Mouse (Mus musculus): ENCODE measurements around the gene Wipi2. TPM values are rescaled to one million over a fixed set of nuclear protein-coding genes. Genes with fewer than 3 reads are reported as not detected.

Wipi2 gene
- total and polyA plus RNA-seq, 3 experiments: 38.6 to 74.7 (median 53.6) TPM

DNA sequence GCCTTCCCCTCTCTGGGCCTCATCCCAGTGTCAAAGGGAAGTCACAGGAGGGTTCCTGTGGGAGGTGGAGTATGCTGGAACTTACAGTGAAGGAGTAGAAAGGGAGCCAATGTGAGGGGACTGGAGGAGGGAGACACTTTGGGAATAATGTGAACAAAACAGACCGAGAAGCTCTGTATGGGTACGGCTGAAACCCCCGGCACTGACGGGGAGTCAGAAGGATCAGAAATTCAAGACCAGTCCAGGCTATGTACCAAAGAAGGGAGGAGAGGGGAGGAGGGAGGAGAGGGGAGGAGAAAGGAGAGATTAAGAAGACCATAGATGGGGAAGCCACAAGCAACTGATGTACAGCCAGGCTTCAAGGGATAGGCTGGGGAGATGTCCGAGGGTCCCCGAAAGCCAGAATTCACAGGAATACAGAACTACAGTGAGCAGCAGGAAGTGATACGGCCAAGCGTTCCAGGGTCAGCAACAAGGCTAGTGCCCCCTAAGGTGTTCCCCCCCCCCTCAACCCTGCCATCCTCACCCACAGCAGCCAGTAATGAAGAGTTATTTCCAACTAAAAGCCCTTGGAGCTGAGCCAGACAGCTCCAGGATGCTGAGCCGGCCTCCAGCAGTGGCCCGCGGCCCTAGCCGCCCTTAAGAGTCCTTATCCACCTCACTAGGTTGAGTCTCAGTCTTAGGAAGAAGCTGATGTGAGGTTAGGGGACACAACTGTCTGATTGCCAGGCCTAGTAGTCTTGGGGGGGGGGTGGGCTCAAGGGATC lies 65.7 kb downstream of the Wipi2 start:
- H3K4me3 ChIP-seq (ENCODE audit: control insufficient read depth in 1 of 2, insufficient read depth in 1 of 2, low read depth in 2 of 2, low read length in 2 of 2): no peak overlapping the region
- no peak overlapping the region for H3K9ac ChIP-seq (ENCODE audit: control insufficient read depth, low read depth, low read length, poor library complexity, severe bottlenecking)
- no peaks in the 10 kb centered on the region for H3K79me2 ChIP-seq (ENCODE audit: control insufficient read depth, insufficient read depth, low read length, poor library complexity)
- no peak for DNase-seq (ENCODE audit: low read depth, low spot score)
- no peak for TF ChIP-seq RCOR1 (IDR thresholded peaks at IDR 0.05; ENCODE audit: low read depth, low read length)
- peaks cover 0 to 7% of the 10 kb centered on the region in 2 experiments; a peak in 2 of 4 replicates for H3K27me3 ChIP-seq (ENCODE audit: control insufficient read depth in 1 of 2, insufficient read depth in 2 of 2, low read length in 2 of 2)
- H3K9me3 ChIP-seq (replicated peaks; ENCODE audit: insufficient read depth, low read length): no peaks in the 10 kb centered on the region
- no peaks in the 10 kb centered on the region for H3K4me1 ChIP-seq (ENCODE audit: control insufficient read depth in 1 of 2, insufficient read depth in 2 of 2, low read length in 2 of 2)
- H3K27ac ChIP-seq (ENCODE audit: control insufficient read depth, low read depth, low read length): no peak overlapping the region
- H3K36me3 ChIP-seq (ENCODE audit: control insufficient read depth in 1 of 2, insufficient read depth in 2 of 2, low read length in 2 of 2): no peaks in the 10 kb centered on the region

DNA sequence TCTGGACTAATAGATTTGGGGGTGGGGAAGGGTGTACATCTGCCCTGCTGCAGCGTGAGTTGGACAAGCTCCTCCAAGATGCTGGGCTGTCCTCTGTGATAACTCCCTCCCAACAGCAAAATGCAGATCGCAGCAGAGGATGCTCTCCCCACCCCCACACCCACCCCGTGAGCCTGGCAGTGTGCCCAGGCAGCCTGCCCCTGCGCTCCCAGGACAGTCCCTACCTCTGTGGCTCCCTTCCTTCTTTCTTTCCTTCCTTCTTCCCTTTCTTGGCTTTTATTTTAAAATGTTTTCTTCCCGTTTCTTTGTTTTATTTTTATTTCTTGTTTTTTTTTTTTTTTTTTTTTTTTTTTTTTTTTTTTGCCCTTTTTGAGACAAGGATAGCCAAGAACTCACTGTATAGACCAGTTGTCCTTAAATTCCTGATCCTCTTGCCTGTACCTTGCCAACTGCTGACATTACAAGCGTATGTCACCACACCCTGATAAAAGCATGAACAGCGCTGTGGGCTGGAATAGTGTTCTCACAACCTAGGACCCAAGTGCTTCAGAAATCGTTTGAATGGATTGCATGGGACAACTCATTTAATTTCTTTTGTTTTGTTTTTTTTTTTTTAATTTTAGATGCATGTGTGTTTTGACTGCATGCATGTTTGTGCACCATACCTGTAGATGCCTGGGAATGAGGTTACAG lies 66.4 kb downstream of the Wipi2 start:
- no peaks in the 10 kb centered on the region for H3K36me3 ChIP-seq (ENCODE audit: control insufficient read depth in 1 of 2, insufficient read depth in 2 of 2, low read length in 2 of 2)
- no peak overlapping the region for H3K27ac ChIP-seq (ENCODE audit: control insufficient read depth, low read depth, low read length)
- no peaks in the 10 kb centered on the region for H3K9me3 ChIP-seq (replicated peaks; ENCODE audit: insufficient read depth, low read length)
- DNase-seq (ENCODE audit: low read depth, low spot score): peak; percentile 11
- no peak overlapping the region for H3K9ac ChIP-seq (ENCODE audit: control insufficient read depth, low read depth, low read length, poor library complexity, severe bottlenecking)
- no peaks in the 10 kb centered on the region for H3K79me2 ChIP-seq (ENCODE audit: control insufficient read depth, insufficient read depth, low read length, poor library complexity)
- no peak overlapping the region for H3K4me3 ChIP-seq (ENCODE audit: control insufficient read depth in 1 of 2, insufficient read depth in 1 of 2, low read depth in 2 of 2, low read length in 2 of 2)
- H3K4me1 ChIP-seq (ENCODE audit: control insufficient read depth in 1 of 2, insufficient read depth in 2 of 2, low read length in 2 of 2): no peaks in the 10 kb centered on the region
- peaks cover 0 to 6% of the 10 kb centered on the region in 2 experiments; a peak in 2 of 4 replicates for H3K27me3 ChIP-seq (ENCODE audit: control insufficient read depth in 1 of 2, insufficient read depth in 2 of 2, low read length in 2 of 2)
- TF ChIP-seq CHD1 (IDR thresholded peaks at IDR 0.05; ENCODE audit: low read depth, low read length) (no peak), NRF1 (IDR thresholded peaks at IDR 0.05; ENCODE audit: insufficient read depth, low read depth, low read length, poor library complexity, severe bottlenecking) (no peak), RCOR1 (IDR thresholded peaks at IDR 0.05; ENCODE audit: low read depth, low read length) (no peak), USF1 (IDR thresholded peaks at IDR 0.05; ENCODE audit: low read depth, low read length) (no peak), POLR2A (IDR thresholded peaks at IDR 0.05; ENCODE audit: control insufficient read depth in 1 of 2, insufficient read depth in 1 of 2, low read depth in 1 of 2, low read length in 2 of 2, poor library complexity in 1 of 2) (no peak), TBP (IDR thresholded peaks at IDR 0.05; ENCODE audit: low read depth, low read length) (no peak), GATA1 (IDR thresholded peaks at IDR 0.05; ENCODE audit: low read depth, low read length) (no peak), JUND (IDR thresholded peaks at IDR 0.05; ENCODE audit: low read depth, low read length) (no peak), MAZ (IDR thresholded peaks at IDR 0.05; ENCODE audit: low read depth, low read length) (no peak), SIN3A (IDR thresholded peaks at IDR 0.05; ENCODE audit: low read length) (no peak), MEF2A (IDR thresholded peaks at IDR 0.05; ENCODE audit: extremely low read depth, insufficient replicate concordance, low read depth, low read length, poor library complexity, severe bottlenecking) (no peak), CHD2 (IDR thresholded peaks at IDR 0.05; ENCODE audit: low read length) (no peak)

Data from MEL (cell line).